Mouse (Mus musculus) brown adipose tissue, adult 24 weeks (tissue): Measurements from ENCODE around the gene Tfr2. TPM values are rescaled to one million over a fixed set of nuclear protein-coding genes. Genes with fewer than 3 reads are reported as not detected.

Source experiments
- H3K27ac ChIP-seq: fragments of 200-500 bp; replicated peaks from 2 replicates; pipeline ENCODE4 v1.5.1; 2012; ENCODE audit warnings: low read depth, mild to moderate bottlenecking, low read length
- H3K4me1 ChIP-seq: fragments of 200-500 bp; 2 replicates; pipeline ENCODE4 v1.6.1; 2012; ENCODE audit warnings: low read length, mixed read lengths; ENCODE audit not compliant: control insufficient read depth, insufficient read depth, insufficient read length
- H3K4me3 ChIP-seq: fragments of 200-500 bp; 2 replicates; pipeline ENCODE4 v1.5.1; 2012; ENCODE audit warnings: low read depth, mild to moderate bottlenecking, low read length, moderate library complexity; ENCODE audit not compliant: insufficient read depth
- polyA plus RNA-seq: library from polyadenylated mRNA; stranded (reverse); fragments of >200 nt; gene quantifications from 2 replicates; pipeline ENCODE4 v1.2.4, GENCODE M21; 2012; ENCODE audit not compliant: missing spikeins, insufficient read depth, insufficient read length

Tfr2 gene
- 4.6 and 6.1 TPM in 2 replicates for polyA plus RNA-seq

DNA sequence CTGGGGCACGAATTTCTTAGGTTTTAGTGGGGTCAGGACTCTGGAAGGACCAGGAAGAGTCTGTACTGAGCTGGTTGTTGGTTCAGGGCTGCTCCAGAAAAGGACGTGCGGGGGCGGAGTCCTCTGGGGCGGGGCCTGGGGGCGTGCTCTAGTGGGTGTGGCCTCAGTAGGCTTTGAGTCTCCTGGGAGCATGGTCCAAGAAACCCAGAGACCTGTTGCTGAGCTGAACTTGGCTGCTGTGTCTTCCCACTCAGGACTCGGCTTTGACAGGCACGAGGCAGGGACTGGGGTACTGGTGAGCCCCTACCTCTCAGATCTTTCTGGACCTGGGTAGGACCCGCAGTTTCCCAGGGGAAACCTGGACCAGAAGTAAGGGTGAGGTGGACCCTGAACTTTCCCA lies at the start of gene Tfr2:
Gene Tfr2, plus strand, starts transcription at position 176 of the 400 bp plus-strand sequence.
- Histone ChIP-seq H3K4me1 (peaks cover 2% of the 10 kb centered on the region; the same call in 1 of the 2 replicates), H3K27ac (no peak within 1 kb of the TSS), H3K4me3 (no peak within 1 kb of the TSS)

DNA sequence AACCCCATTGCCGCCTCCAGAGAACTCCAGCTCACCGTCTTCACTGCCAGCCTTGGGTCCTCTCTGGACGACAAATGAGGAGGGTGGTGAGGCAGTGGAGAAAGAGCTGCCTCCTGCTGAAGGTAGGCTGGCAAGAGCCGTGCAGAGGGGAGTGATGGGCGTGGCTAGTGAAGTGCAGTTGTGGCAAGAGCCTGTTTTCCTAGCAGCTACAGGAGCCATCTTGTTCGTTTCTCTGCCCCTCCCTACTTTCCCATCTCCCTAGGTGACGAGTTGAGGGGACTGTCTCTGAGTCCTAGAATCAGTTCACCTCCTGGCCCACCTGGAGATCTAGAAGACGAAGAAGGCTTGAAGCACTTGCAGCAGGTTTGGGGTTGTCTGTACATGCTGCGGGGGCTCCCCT lies 47.8 kb upstream of the Tfr2 start:
- Histone ChIP-seq H3K27ac (no peak overlapping the region), H3K4me1 (no peaks in the 10 kb centered on the region), H3K4me3 (no peak overlapping the region)

DNA sequence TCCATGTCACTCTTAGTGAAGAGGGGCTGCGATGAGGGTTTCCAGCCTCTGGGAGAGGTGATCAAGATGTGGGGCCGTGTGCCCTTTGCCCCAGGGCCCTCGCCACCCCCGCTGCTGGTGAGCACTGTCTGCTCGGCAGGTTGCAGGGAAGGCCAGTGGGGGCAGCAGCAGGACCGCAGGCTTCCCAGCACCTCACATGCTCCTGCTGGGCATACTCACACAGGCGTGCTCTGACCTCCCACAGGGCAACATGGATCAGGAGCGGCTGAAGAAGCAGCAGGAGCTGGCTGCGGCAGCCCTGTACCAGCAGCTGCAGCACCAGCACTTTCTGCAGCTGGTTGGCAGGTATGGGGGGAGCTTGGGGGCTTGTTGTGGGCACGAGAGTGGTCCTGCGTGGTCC lies 46.9 kb upstream of the Tfr2 start:
- H3K4me3 ChIP-seq, result no peak overlapping the region
- H3K27ac ChIP-seq, result no peak overlapping the region
- H3K4me1 ChIP-seq, result no peaks in the 10 kb centered on the region

DNA sequence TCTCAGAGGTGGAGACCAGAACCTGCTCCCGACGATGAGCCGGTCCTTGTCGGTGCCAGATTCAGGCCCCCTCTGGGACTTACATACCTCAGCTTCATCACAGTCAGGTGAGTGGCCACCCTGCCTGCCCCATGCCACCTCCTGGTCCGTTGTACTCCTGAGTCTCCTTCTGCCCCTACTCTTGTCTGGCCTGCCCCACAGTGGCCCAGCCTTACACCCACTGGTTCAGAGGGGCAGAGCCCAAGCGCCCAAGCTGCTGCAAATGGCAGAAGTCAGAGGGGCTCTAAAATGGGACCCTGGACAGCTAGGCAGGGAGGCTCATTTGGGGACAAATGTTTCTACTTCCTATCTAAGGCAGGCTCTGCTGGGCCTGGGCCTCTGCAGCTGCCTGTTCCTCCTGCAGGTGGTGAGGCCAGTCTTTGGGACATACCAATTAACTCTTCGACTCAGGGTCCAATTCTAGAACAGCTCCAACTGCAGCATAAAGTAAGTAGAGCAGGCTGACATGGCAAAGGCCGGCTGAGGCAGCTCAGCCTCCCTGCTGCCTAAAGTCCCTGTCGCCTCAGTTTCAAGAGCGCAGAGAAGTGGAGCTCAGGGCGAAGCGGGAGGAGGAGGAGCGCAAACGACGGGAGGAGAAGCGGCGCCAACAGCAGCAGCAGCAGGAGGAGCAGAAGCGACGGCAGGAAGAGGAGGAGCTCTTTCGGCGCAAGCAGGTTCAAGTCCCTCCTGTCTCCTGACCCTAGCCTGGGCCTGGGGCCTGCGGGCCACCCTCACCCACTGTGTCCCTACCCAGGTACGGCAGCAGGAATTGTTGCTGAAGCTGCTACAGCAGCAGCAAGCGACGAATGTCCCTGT lies 46.0 kb upstream of the Tfr2 start:
- H3K4me3 ChIP-seq, result no peak overlapping the region
- H3K4me1 ChIP-seq, result no peaks in the 10 kb centered on the region
- H3K27ac ChIP-seq, result no peak overlapping the region

DNA sequence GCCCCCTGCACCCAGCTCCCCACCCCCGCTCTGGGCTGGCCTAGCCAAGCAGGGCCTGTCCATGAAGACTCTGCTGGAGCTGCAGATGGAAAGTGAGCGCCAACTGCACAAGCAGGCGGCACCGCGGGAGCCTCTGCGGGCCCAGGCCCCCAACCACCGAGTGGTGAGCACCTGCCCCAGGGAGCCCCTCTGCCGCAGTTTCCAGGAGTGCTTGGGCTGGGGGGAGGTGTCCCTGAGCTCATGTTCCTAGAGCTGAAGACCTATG lies 45.5 kb upstream of the Tfr2 start:
- Histone ChIP-seq H3K4me1 (no peaks in the 10 kb centered on the region), H3K27ac (no peak overlapping the region), H3K4me3 (no peak overlapping the region)

DNA sequence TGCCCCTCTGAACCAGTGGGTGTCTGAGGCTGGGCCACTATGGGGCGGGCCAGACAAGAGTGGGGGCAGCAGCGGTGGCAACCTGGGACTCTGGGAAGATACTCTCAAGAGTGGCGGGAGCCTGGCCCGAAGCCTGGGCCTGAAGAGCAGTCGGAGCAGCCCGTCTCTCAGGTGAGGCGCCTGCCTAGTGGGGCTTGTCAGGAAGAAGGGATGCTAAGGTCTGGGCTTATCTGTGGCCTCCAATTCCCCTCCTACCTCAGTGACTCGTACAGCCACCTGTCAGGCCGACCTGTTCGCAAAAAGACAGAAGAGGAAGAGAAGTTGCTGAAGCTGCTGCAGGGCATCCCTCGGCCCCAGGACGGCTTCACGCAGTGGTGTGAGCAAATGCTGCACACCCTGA lies 45.0 kb upstream of the Tfr2 start:
- Histone ChIP-seq H3K4me1 (no peaks in the 10 kb centered on the region), H3K4me3 (no peak overlapping the region), H3K27ac (no peak overlapping the region)

DNA sequence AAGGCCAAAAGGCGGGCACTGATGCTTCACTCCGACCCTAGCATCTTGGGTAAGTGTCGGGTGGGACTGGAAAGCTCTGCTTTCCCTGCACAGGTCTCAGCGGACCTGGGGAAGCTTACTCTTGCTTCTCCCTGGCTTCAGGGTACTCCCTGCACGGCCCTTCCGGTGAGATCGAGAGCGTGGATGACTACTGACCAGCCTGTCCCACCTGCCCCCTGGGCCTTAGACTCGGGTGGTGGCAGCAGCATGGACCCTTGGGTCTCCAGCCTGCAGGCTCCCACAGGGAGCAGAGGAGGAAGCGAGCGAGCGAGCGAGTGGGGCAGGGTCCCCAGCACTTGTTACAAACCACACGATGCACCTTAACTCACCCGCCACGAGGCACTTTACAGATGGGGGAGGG lies 44.1 kb upstream of the Tfr2 start:
- Histone ChIP-seq H3K4me1 (no peaks in the 10 kb centered on the region), H3K4me3 (no peak overlapping the region), H3K27ac (no peak overlapping the region)

DNA sequence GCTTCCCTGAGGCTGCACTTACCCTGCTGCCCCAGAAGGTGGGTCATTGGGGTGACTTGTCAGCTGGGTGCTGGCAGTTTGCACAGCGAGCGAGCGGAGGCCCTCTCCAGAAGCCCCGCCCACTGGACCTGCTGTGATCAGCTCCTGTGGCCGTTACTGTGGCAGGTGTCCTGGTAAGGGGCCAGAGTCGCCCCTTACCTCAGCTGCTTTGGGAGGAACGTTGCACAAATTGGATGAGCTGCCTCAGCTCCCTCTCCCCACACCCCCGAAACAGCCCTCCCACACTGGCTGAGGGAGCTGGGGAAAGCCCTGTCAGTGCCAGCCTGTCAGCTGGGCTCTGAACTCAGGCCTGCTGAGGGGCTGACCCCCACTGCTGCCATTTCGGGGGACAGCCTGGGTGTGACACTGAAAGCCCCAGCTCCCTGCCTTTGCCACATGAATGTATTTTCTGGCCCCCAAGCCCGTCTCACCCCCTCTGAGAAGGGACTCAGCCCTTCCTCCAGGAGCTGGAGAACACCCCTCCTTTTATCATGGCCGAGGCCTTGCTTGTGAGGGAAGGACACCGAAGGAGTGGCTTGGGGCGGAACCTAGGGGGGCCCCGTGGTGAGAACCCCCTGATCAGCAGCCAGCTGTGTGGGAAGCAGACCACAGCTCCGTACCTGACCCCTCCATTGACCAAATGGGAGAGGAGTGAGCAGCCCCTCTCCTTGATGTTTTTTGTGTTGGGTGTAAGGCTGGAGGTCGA lies 43.3 kb upstream of the Tfr2 start:
- H3K27ac ChIP-seq, result no peak overlapping the region
- H3K4me1 ChIP-seq, result no peaks in the 10 kb centered on the region
- H3K4me3 ChIP-seq, result no peak overlapping the region

DNA sequence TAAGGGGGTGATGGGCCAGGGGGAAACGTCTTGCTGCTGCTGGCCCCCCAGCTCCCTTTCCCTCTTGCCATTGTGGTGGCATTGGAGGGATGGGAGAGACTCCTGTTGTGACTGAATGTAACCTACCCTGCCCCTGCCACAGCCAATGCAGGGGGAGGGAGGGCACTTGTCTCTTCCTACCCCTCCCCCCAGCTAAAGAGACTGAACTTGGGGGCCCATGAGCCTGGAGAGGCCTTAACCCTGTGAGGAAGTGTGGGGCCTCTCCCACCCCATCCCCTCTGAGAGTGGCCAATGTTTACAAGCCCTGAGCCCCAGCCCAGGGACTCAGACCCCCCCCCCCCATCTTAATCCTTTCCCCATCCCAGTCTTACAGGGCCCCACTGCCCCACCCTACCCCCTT lies 42.2 kb upstream of the Tfr2 start:
- no peaks in the 10 kb centered on the region for H3K4me1 ChIP-seq
- H3K27ac ChIP-seq, result no peak overlapping the region
- no peak overlapping the region for H3K4me3 ChIP-seq

DNA sequence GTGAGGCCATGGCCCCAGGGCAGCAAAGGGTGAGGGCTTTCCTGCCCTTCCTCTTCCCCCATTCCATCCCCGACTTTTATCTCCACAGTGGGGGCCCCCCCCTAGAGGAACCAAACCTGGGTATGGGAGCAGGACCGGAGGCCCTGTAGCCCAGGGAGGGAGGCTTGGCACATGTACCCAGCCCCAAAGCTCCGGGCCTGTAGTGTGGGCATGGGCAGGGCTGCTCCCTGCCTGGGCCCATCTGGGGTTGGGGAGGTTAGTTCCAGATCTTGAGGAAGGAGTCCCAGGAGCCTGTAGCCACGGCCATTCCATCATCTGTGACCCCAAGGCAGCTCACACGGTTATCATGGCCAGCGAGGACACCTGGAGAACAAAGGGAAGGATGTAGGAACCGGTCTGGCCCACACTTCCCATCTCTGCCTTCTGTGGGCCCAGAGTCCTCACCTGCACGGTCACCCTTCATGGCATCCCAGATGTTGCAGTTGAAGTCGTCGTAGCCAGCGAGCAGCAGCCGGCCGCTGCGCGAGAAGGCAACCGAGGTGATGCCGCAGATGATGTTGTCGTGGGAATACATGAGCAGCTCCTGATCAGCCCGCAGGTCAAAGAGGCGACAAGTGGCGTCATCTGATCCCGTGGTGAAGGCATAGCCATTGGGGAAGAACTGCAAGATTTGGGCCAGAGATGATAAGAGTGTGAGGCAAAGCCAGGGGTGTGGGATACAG lies 41.2 kb upstream of the Tfr2 start:
- H3K27ac ChIP-seq, result no peak overlapping the region
- no peaks in the 10 kb centered on the region for H3K4me1 ChIP-seq
- H3K4me3 ChIP-seq, result no peak overlapping the region

DNA sequence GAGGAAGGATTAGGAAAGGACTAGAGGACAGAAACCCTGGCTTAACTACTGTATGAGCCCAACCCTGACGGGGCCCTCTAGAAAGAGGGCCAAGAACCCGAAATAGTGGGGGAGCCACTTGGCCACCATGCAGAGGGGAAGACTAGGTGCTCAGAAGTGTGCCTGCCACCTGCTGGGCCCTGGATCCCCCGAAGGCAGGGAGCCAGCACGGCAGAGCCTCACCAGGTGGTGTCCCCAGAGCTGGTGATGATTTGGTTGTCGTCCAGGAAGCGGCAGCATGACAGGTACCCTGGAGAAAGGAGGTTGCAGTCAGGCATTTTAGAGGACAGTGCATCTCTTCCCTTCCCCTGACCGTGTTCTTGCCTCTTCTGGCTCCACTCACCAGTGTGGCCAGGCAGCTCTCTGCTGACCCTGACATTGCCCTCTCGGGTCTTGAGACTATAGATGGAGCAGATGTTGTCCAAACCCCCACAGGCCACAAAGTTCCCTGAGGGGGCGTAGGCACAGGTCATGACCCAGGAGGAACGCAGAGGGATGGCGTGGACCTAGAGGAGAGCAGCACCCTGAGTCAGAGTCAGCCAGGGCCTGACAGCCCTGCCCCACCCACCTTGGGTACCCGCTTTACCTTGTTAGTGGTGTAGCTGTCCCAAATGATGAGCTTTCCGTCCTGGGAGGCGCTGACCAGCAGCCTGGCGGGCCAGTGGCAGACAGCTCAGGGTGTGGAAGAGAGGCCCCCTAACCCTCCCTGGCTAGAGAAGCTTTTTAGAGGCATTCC lies 40.2 kb upstream of the Tfr2 start:
- Histone ChIP-seq H3K27ac (no peak overlapping the region), H3K4me1 (no peaks in the 10 kb centered on the region), H3K4me3 (0 out of 2 replicates have a peak overlapping the region, but pooled peaks have one; percentile 94)

DNA sequence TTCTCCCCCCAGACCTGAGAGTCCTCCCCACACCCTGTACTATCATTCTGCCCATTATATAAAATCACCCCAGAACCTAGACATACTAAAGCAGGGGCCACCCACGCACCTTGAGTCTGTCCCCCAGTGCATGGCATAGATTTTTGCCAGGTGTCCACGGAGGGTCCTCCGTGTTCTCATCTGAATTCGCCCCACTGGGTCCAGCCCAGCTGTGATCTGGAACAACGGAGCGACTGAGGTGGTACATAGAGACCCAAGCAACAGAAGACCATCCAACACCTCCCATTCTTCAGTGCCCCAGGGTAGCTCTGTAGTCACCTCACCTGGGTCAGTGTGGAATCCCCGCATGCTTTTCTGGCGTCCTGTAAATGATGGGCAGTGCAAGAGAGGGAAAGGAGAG lies 39.6 kb upstream of the Tfr2 start:
- H3K27ac ChIP-seq, result peak overlapping the region; percentile 52
- peak overlapping the region; percentile 94 for H3K4me3 ChIP-seq
- no peaks in the 10 kb centered on the region for H3K4me1 ChIP-seq

DNA sequence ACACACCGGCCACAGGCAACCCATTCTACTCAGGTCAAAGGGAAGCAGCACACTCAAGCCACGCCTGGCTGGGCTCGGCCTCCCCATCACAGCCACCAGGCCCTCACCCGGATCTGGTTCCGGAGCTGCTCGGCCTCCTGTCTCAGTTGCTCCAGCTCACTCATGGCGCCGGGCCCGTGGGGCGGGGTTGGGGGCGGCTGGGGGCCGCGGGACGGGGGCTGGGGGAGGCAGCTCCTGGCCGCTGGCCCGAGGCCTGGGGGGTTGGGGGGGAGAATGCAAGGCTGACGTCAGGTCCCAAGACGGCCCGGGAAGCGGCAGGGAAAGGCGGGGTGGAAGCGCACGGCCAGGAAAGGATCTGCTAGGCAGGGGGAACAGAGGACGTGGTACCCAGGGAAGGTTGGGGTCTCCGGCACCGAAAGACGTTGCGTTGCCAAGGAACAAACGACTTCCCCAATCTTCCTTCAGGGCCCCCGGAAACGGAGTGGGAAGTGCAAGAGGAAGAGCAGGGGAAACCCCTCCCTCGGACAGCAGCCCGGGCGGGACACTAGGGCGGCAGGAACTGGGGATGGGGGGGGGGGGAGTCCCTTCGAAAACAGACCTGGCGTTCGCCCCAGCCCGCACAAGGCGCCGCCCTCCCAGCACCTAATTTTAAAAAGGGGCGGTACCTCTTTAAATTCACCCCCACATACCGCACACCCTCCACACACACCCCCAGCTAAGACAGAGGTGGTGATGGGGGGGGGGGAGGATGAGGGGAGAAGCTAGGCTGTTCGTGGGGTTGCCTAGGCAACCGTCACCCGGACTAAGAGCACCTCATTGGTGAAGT lies 38.8 kb upstream of the Tfr2 start:
- Histone ChIP-seq H3K27ac (peak overlapping the region; percentile 100), H3K4me1 (no peaks in the 10 kb centered on the region), H3K4me3 (peak overlapping the region; percentile 94)

DNA sequence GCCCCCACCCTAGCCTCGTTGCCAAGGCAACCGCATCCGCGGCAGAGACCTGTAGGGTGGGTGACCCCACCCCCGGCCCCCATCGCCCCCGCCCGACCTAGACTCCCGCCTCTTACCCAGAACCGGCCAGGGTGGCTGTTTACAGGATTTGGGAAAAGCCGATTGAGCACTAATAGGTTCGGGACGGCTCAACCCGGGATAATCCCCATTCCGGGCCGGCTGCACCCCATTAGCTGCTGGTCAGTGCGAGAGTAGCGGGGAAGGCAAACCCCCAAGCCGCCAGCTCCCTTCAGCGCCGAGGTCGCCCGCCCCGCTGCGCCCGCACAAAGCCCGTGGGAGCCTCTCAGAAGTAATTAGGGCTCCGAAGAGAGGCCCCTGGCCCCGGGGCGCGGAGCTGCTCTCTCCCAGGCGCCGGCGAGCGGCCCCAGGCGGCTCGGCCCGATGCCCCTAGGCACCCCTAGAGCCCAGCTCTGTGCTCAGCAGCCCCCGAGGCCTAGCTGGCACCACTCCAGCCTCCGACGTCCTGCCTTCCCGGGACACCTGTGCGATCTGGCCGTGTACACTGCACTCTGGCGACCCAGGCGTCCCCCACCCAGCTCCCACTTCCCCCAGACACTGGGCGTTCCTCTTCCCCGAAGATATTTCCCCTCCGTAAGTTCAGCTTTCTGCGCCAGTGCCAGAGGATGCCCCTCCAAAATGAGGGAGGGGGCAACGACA lies 38.1 kb upstream of the Tfr2 start:
- H3K27ac ChIP-seq, result peak overlapping the region; percentile 100
- peak overlapping the region; percentile 94 for H3K4me3 ChIP-seq
- H3K4me1 ChIP-seq, result no peaks in the 10 kb centered on the region
